ENCODE assay signal across 18 mouse cellular contexts in genomic region chr4:117590781-117591180, GRCm38 (mm10). TPM values are rescaled to one million over a fixed set of nuclear protein-coding genes. Genes with fewer than 3 reads are reported as not detected.
A peak's percentile ranks its signal among the peaks of the same experiment; 100 is the strongest.
DNase-seq lines count a peak whose midpoint lies in the region; ATAC-seq lines count a peak whose summit lies in the region.
"Had no signal": no experiment of that assay in that cellular context is flagged by ENCODE, and none has a peak within 500 bp of the region (broad histone marks: within the 10 kb centered on the region; RNA-seq: fewer than 3 reads in every experiment).

No protein-coding gene starts in this region.

- ATAC-seq in forebrain, embryonic 12.5 days (ENCODE audit: low FRiP score), result no peak
- ATAC-seq: forebrain, embryonic 15.5 days; intestine, embryonic 16.5 days; Patski had no signal

- no peak overlapping the region for H3K4me3 ChIP-seq in forebrain, embryonic 12.5 days (replicated peaks)
- H3K4me3 ChIP-seq: forebrain, embryonic 15.5 days; hindbrain, embryonic 13.5 days had no signal

- H3K27me3 ChIP-seq in forebrain, embryonic 12.5 days, result no peaks in the 10 kb centered on the region
- H3K27me3 ChIP-seq: forebrain, embryonic 15.5 days; hindbrain, embryonic 13.5 days; Patski had no signal

- intact Hi-C loops in gastrocnemius, postnatal 14 days (cut with DNase I; ENCODE audit: low total_unique reads), result no loop called here

- no peak overlapping the region for H3K4me2 ChIP-seq in forebrain, embryonic 12.5 days
- H3K4me2 ChIP-seq: forebrain, embryonic 15.5 days; hindbrain, embryonic 13.5 days had no signal

- peaks cover 15% of the 10 kb centered on the region for H3K4me1 ChIP-seq in forebrain, embryonic 12.5 days

- 91% methylated on average over 2 of the region's 2 CpGs for WGBS in forebrain, embryonic 12.5 days

- H3K36me3 ChIP-seq in forebrain, embryonic 12.5 days (replicated peaks), result peaks cover 60% of the 10 kb centered on the region

- H3K9me3 ChIP-seq in forebrain, embryonic 12.5 days, result no peaks in the 10 kb centered on the region
- H3K9me3 ChIP-seq: forebrain, embryonic 15.5 days; hindbrain, embryonic 13.5 days had no signal

- H3K27ac ChIP-seq in forebrain, embryonic 12.5 days, result no peak overlapping the region
- H3K27ac ChIP-seq: forebrain, embryonic 15.5 days; hindbrain, embryonic 13.5 days; kidney, postnatal 0 days had no signal

- DNase-seq in lung, adult 18-20 months, result peak; percentile 17 to 34
- DNase-seq in lung, postnatal 14 days, result no peak
- DNase-seq in adrenal gland, postnatal 10 days, result peak; percentile 18
- peak; percentile 36 for DNase-seq in gastrocnemius, postnatal 14 days
- DNase-seq in skeletal muscle tissue, adult 2 months (ENCODE audit: low read depth, low spot score), result peak; percentile 80
- no peak for DNase-seq in MN1 (ENCODE audit: low spot score)
- DNase-seq: cerebellum, postnatal 10 days; embryo, embryonic 11 days; lung, adult 2 months; midbrain, embryonic 14.5 days; right cerebral cortex, postnatal 25 days; thymus, adult 2 months had no signal

- no peak overlapping the region for H3K9ac ChIP-seq in forebrain, embryonic 12.5 days
- H3K9ac ChIP-seq: forebrain, embryonic 15.5 days; hindbrain, embryonic 13.5 days had no signal

RNA-seq across cellular contexts. Expression of gene Eri3, which starts 40.6 kb away (rescaled TPM):
- 10 to 100 TPM; 74.8 to 96.0 TPM for total RNA-seq in adrenal gland, postnatal 10 days (2021)
- total RNA-seq in gastrocnemius, postnatal 14 days (2021), result 10 to 100 TPM; 68.6 to 70.8 TPM
- 158 and 168 TPM in 2 replicates for polyA plus RNA-seq in forebrain, embryonic 12.5 days (2016; fragmentation: Nextera tagmentation; extraction: Ambion mirVana)

Comparison
In these comparisons a context has a peak if more than half of its experiments do, and no peak if none do; other contexts are left out.
1. DNase-seq: peak in lung, adult 18-20 months (2 of 2), adrenal gland, postnatal 10 days (single experiment), gastrocnemius, postnatal 14 days (single experiment) and skeletal muscle tissue, adult 2 months (single experiment); none in lung, postnatal 14 days (single experiment) and MN1 (single experiment).